Mouse (Mus musculus) spleen, adult 18-20 months (tissue): ENCODE data around the gene Gm39653.
"Not testable (repeated sequence)": the region's sequence is repeated elsewhere in the genome, so short reads cannot be mapped to it uniquely, and the experiment has no call there.

Experiments used
- DNase-seq, 2 experiments: peaks; one replicate each; pipeline ENCODE4 v3.0.0; 2022; ENCODE audit warnings: mixed read lengths in 2 of 2

Gm39653 gene

DNA sequence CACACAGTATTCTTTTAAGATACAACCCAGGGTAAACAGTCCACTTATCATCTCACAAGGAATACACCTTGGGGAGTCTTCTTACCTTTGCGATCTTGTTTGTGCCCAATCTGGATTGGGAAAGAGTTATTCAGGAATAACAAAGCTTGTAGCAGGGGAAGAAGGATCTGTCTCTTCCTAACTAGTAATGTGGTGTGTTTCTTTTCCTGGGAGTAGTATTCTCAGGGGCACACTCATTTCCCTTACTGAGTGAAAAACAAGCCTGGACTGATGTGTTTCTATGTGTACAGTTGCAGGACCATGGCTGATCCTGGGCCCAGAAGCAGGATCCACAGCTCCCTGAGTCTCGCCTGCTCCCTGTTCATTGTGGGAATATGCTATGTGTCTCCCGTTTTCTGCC is at the start of gene Gm39653:
Gm39653 (plus strand) TSS at position 301 of the 400 bp plus-strand sequence.
- no peak for DNase-seq

DNA sequence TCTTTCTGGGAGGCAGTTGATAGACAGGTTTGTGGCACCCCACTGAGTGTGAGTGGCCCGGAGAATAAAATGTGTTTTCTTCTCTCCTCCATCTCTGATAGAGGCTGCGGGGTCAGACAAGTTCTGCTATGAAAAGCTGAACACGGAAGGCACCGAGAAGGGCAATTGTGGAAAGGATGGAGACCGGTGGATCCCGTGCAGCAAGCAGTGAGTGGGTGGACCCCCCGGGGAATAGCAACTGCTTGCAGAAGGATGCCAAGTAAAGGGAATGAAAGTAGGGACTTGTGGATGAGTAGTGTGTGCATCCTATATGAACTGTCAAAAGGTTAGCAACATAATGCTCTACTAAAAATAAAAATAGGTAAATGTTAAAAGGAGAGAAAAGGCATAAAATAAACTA is 49.3 kb upstream of the Gm39653 start:
- no peak for DNase-seq

GRCm38 (mm10) chr1:63567031-63567430 is 48.7 kb upstream of the Gm39653 start:
- no peak for DNase-seq

- DNase-seq = no peak
Measured at GRCm38 (mm10) chr1:63572229-63572628, 43.5 kb upstream of the Gm39653 start.

GRCm38 (mm10) chr1:63573432-63573831 is 42.3 kb upstream of the Gm39653 start:
- DNase-seq = no peak

GRCm38 (mm10) chr1:63573864-63574611 is 41.7 kb upstream of the Gm39653 start:
- no peak for DNase-seq

GRCm38 (mm10) chr1:63576803-63577202 is 39.0 kb upstream of the Gm39653 start:
- no peak for DNase-seq

- DNase-seq = no peak
Measured at GRCm38 (mm10) chr1:63579153-63579552, 36.6 kb upstream of the Gm39653 start.

DNA sequence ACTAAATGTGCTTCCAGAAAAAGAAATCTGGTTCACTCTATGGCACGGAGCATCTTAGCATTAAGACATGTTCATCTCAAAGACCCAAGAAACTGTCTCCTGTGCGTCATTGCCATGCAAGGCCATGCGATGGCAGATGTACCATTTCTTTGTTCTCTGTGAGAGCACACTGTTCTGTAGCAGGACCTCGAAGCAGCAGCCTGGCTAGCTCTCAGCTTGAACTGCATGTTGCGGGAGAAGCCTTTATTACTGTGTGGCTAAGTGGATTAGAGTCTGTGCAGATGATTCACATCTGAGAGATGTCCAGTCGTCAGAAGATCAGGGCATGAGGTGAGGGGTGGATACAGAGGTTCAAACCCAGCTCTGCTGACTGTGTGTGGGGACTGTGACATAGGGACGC is 28.9 kb upstream of the Gm39653 start:
- no peak for DNase-seq

- no peak for DNase-seq
Measured at GRCm38 (mm10) chr1:63603870-63604500, 11.8 kb upstream of the Gm39653 start.

DNA sequence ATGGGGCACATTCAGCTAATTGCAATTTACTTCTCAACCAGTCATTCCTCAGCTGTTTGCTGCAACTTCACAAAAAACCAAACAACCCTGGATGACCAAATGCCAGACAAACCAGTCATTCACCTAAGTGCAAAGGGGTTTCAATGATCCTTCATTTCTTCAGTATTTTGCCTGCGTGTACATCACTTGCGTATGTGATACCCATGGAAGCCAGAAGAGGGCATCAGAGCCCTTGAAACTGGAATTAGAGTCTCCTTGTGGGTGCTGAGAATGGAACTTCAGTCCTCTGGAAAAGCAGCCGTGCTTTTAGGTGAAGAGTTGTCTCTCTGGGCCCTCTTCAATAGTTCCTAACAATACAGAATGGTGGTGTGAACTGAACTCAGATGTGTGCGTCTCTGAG is 6.2 kb upstream of the Gm39653 start:
- DNase-seq = no peak

DNA sequence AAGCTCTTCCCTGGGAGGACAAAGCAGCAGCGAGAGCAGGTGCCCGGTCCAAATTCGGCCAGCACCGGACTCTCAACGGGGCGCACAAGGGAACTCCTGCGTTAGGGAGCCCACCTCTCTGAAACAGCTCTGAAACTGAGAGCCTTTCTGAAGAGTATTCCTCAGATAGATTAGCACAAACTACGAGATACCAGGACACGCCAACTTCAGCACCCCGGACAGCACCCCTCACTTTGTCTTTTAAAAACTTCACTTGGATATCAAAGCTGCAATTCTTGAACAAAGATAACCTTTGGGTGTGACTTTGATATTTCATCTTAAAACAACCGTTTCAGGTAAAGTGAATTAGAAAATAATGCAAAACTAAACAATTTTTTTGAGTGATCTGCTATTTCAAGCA is 1.2 kb upstream of the Gm39653 start:
- no peak for DNase-seq

GRCm38 (mm10) chr1:63628211-63628610 is 12.4 kb downstream of the Gm39653 start:
- DNase-seq = no peak

DNA sequence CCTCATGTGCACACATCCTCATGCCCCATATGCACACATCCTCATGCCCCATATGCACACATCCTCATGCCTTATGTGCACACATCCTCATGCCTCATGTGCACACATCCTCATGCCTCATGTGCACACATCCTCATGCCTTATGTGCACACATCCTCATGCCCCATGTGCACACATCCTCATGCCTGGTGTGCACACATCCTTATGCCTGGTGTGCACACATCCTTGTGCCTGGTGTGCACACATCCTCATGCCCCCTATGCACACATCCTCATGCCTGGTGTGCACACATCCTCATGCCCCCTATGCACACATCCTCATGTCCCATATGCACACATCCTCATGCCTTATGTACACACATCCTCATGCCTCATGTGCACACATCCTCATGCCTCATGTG is 14.6 kb downstream of the Gm39653 start:
- not testable (repeated sequence) for DNase-seq

GRCm38 (mm10) chr1:63639921-63640320 is 24.2 kb downstream of the Gm39653 start:
- DNase-seq = no peak

GRCm38 (mm10) chr1:63658016-63658415 is 42.2 kb downstream of the Gm39653 start:
- DNase-seq = peak in 1 of 2 experiments; percentile 57

DNA sequence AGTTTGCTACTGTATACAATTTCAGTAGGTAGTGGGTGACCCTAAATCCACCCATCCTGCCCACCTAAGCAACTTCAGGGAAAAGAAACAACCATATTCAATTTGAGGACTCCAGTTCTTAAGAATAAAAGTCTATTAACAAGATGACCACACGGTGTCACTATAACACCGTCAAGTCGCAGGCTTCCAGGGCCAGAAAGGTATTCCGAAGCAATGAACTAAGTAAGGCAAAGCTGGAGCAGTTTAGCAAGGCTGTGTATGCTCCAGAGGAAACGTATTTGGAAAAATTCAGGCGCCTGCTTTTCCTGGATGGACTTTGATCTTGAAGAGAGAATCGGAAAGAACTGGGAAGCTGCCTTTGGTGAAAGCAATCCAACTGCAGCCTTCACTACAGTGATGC is 43.8 kb downstream of the Gm39653 start:
- peak in 1 of 2 experiments; percentile 20 for DNase-seq

DNA sequence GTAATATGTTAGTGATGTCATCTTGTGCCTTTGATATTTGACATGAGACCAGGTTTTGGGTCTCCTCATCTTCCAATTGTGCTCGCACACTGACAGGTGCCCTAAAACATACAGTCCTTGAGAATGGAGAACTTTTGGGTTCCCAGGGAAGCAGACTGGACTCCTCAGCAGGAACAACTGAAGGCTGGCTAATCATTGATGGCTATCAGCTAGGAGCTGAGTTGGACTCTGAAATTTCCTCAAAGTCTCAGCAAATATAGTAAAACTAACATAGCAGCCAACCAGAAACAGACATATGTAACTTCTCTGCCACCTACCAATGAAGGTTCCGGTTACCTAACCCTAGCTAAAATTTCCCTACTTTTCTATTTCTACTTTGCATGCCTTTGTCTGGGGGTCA is 50.3 kb downstream of the Gm39653 start:
- DNase-seq = no peak

DNA sequence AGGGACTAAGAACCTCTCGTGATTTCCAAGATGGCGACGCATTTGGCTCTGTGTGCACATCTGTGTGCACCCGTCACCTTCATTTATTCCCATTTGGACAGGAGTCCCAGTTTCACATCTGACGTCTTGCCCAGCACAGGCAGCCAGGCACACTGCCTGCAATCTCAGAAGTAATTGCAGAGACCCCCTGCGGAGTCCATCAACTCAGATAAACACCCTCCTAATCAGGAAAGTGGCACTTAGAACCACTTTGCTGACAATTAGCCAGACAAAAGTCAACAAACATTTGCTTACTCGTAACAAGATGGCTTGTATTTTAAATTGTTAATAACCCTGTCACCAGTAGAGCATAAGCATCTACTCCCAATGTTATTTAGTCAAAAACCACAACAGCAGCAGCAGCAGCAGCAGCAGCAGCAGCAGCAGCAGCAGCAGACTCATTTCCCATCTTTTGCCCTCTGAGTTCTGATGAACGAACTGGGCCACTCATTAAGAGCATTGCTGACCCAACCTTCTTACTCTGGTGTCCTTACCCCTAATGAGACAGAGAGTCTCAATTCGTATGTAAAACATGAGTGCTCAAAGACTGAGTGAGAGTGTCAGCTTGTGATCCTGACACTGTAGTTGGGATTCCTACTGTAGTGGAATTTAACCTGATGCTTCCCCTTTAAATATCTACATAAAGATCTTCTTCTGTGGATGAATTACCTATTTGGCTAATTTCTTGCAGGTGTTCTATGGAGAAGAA is 51.6 kb downstream of the Gm39653 start:
- no peak for DNase-seq

DNA sequence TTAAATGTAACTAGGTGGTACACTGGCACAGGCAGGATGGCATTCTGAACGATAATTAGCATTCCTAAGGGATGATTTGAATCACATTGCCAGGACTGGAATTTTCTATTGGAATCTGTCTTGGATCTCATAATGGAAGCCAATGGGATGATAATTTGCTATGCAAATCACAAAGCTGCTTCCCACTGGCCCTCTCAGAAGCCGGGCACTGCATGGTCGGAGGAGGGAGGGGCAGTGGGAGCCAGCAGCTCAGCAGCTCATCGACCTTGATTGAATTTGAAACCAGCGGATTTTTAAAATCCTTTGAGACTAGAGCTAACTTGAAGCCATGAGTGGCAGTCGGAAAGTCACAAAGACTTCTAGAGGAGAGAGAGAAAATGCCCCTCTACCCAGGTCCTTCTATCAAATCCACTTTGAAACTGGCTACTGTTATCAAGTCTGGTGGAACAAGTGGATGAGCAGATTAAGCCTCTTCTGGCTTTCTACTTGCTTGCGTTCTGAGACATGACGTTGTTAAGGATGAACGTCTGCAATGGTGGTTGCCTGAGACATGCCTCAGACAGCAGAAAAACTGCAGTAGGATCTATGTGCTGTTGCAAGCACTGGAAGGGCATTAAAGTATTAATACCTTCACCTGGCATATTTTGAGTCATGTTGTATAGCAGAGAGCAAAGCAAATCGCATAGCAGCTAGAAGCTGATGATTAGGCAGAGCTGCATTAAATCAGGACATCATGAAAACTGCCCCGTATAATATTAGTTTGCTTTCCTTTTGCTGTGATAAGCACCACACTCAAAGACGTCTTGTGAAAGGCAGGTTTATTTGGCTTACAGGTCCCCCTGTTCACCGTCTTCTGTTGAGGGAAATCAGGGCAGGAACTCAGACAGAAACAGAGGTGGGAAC is 52.4 kb downstream of the Gm39653 start:
- DNase-seq = no peak

- DNase-seq = no peak
Measured at GRCm38 (mm10) chr1:63668852-63669160, 53.0 kb downstream of the Gm39653 start.
